Mouse (Mus musculus): ENCODE measurements at regions not wholly inside any gene's neighbourhood (a gene's known extent, or its start where the extent isn't known, plus 50 kb on each side); places are given as distances from the start of the nearest gene placed in this dataset.

GRCm38 (mm10) chr3:50690750-50691149, 247.3 kb upstream of the Slc7a11 start:
- Histone ChIP-seq H3K4me1 (ENCODE audit: control insufficient read depth, insufficient read depth, low read length) (no peaks in the 10 kb centered on the region), H3K4me3 (ENCODE audit: insufficient read depth, low read length) (no peak overlapping the region), H3K27ac (ENCODE audit: insufficient read depth, low read length) (no peak overlapping the region)
- TF ChIP-seq CTCF (IDR thresholded peaks at IDR 0.05; ENCODE audit: borderline replicate concordance, insufficient read depth, low read length) (no peak), POLR2A (IDR thresholded peaks at IDR 0.05; ENCODE audit: low read depth, low read length) (no peak)

DNA sequence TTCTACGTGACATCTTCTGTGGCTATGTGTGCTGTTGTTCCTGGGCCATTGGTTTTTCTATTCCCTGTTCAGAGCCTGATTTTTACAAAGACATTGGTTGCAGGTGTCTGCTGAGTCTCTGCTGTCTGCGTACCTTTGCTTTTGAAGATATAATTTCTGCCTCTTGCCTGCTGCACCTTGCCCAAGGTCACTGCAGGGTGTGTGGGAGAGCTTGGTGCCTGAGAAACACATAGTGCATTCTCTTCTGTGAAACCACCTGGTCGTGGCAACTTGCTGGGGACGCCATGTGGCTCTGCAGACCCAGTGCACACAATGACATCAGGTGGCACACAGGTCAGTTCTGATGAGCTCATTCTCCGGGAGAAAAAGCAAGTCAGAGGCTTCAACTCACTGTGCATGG, 246.0 kb upstream of the Slc7a11 start:
- TF ChIP-seq CTCF (IDR thresholded peaks at IDR 0.05; ENCODE audit: borderline replicate concordance, insufficient read depth, low read length) (no peak), POLR2A (IDR thresholded peaks at IDR 0.05; ENCODE audit: low read depth, low read length) (no peak)
- H3K27ac ChIP-seq (ENCODE audit: insufficient read depth, low read length) = no peak overlapping the region
- no peaks in the 10 kb centered on the region for H3K4me1 ChIP-seq (ENCODE audit: control insufficient read depth, insufficient read depth, low read length)

GRCm38 (mm10) chr3:50687755-50688154, 244.3 kb upstream of the Slc7a11 start:
- H3K27ac ChIP-seq (ENCODE audit: insufficient read depth, low read length) = no peak overlapping the region
- H3K4me1 ChIP-seq (ENCODE audit: control insufficient read depth, insufficient read depth, low read length) = no peaks in the 10 kb centered on the region
- TF ChIP-seq CTCF (IDR thresholded peaks at IDR 0.05; ENCODE audit: borderline replicate concordance, insufficient read depth, low read length) = no peak
- no peak for TF ChIP-seq POLR2A (IDR thresholded peaks at IDR 0.05; ENCODE audit: low read depth, low read length)
- H3K4me3 ChIP-seq (ENCODE audit: insufficient read depth, low read length) = no peak overlapping the region

More for the DNA sequence above, 246.0 kb upstream of the Slc7a11 start:
- no peak overlapping the region for H3K4me3 ChIP-seq (ENCODE audit: insufficient read depth, low read length)

- no peak overlapping the region for H3K27ac ChIP-seq (ENCODE audit: insufficient read depth, low read length)
- H3K4me1 ChIP-seq (ENCODE audit: control insufficient read depth, insufficient read depth, low read length) = no peaks in the 10 kb centered on the region
- no peak overlapping the region for H3K4me3 ChIP-seq (ENCODE audit: insufficient read depth, low read length)
- TF ChIP-seq POLR2A (IDR thresholded peaks at IDR 0.05; ENCODE audit: low read depth, low read length) = no peak
- no peak for TF ChIP-seq CTCF (IDR thresholded peaks at IDR 0.05; ENCODE audit: borderline replicate concordance, insufficient read depth, low read length)
These were observed 235.2 kb upstream of the Slc7a11 start for GRCm38 (mm10) chr3:50678611-50678988.

DNA sequence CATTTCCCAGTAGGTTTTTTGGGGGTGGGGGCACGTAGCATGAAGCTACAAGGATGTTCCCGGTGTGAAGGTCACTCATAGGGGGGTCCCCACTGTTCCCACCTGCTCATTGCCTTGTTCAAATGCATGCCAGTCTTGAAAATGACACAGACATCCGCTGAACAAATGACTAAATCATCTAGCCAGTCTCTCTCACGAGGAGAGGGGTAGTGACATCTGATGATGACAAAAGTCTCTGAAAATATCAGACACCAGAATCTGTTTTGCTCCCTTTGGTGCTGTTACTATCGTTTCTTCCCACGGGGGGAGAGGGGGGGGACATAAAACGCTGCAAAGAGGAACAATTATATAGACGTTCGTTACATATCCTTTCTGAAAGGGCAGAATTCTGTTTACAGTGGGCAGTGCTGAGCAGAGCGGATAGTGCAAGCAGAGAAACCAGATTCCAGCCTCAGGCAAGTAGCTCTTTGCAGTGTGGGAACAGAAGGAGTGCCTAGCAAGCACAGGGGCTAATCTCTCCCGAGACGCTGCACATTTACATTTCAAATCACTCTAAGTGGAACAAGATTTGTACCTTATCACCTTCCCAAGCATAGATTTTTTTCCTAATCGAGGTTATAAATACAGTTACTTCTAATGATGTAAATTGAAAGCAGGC, 234.7 kb upstream of the Slc7a11 start:
- Histone ChIP-seq H3K4me3 (ENCODE audit: insufficient read depth, low read length) (no peak overlapping the region), H3K27ac (ENCODE audit: insufficient read depth, low read length) (no peak overlapping the region), H3K4me1 (ENCODE audit: control insufficient read depth, insufficient read depth, low read length) (no peaks in the 10 kb centered on the region)
- TF ChIP-seq CTCF (IDR thresholded peaks at IDR 0.05; ENCODE audit: borderline replicate concordance, insufficient read depth, low read length) (no peak), POLR2A (IDR thresholded peaks at IDR 0.05; ENCODE audit: low read depth, low read length) (no peak)

DNA sequence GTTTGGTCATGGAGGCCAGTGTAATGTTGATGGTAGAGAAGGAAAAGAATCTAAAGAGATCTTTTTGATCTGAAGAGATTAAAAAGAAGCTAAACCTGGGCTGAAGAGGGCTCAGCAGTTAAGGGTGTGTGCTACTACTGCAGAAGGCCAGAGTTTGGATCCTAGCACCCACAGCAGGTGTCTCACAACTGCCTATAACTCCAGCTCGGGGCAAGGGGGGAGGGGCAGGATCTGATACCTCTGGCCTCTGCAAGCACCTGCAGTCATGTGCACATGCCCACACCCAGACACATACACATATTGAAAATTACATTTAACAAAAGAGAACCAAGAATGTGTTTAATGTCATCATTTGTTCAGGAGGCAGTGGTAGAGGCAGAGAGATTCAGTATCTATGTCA, 232.4 kb upstream of the Slc7a11 start:
- no peaks in the 10 kb centered on the region for H3K4me1 ChIP-seq (ENCODE audit: control insufficient read depth, insufficient read depth, low read length)
- no peak overlapping the region for H3K4me3 ChIP-seq (ENCODE audit: insufficient read depth, low read length)
- H3K27ac ChIP-seq (ENCODE audit: insufficient read depth, low read length) = no peak overlapping the region
- no peak for TF ChIP-seq CTCF (IDR thresholded peaks at IDR 0.05; ENCODE audit: borderline replicate concordance, insufficient read depth, low read length)
- no peak for TF ChIP-seq POLR2A (IDR thresholded peaks at IDR 0.05; ENCODE audit: low read depth, low read length)

GRCm38 (mm10) chr3:50674860-50675566, 231.6 kb upstream of the Slc7a11 start:
- no peak for TF ChIP-seq POLR2A (IDR thresholded peaks at IDR 0.05; ENCODE audit: low read depth, low read length)
- TF ChIP-seq CTCF (IDR thresholded peaks at IDR 0.05; ENCODE audit: borderline replicate concordance, insufficient read depth, low read length) = no peak
- H3K27ac ChIP-seq (ENCODE audit: insufficient read depth, low read length) = no peak overlapping the region
- no peaks in the 10 kb centered on the region for H3K4me1 ChIP-seq (ENCODE audit: control insufficient read depth, insufficient read depth, low read length)
- H3K4me3 ChIP-seq (ENCODE audit: insufficient read depth, low read length) = no peak overlapping the region

- Histone ChIP-seq H3K27ac (ENCODE audit: insufficient read depth, low read length) (no peak overlapping the region), H3K4me3 (ENCODE audit: insufficient read depth, low read length) (no peak overlapping the region), H3K4me1 (ENCODE audit: control insufficient read depth, insufficient read depth, low read length) (no peaks in the 10 kb centered on the region)
- TF ChIP-seq POLR2A (IDR thresholded peaks at IDR 0.05; ENCODE audit: low read depth, low read length) = no peak
- no peak for TF ChIP-seq CTCF (IDR thresholded peaks at IDR 0.05; ENCODE audit: borderline replicate concordance, insufficient read depth, low read length)
These were observed 221.9 kb upstream of the Slc7a11 start for GRCm38 (mm10) chr3:50665316-50665715.

- TF ChIP-seq CTCF (IDR thresholded peaks at IDR 0.05; ENCODE audit: borderline replicate concordance, insufficient read depth, low read length) (no peak), POLR2A (IDR thresholded peaks at IDR 0.05; ENCODE audit: low read depth, low read length) (no peak)
- Histone ChIP-seq H3K4me1 (ENCODE audit: control insufficient read depth, insufficient read depth, low read length) (no peaks in the 10 kb centered on the region), H3K27ac (ENCODE audit: insufficient read depth, low read length) (no peak overlapping the region)
These were observed 217.6 kb upstream of the Slc7a11 start for GRCm38 (mm10) chr3:50660966-50661365.

GRCm38 (mm10) chr3:50660566-50660965, 217.2 kb upstream of the Slc7a11 start:
- Histone ChIP-seq H3K4me3 (ENCODE audit: insufficient read depth, low read length) (no peak overlapping the region), H3K27ac (ENCODE audit: insufficient read depth, low read length) (no peak overlapping the region), H3K4me1 (ENCODE audit: control insufficient read depth, insufficient read depth, low read length) (no peaks in the 10 kb centered on the region)
- TF ChIP-seq POLR2A (IDR thresholded peaks at IDR 0.05; ENCODE audit: low read depth, low read length) (no peak), CTCF (IDR thresholded peaks at IDR 0.05; ENCODE audit: borderline replicate concordance, insufficient read depth, low read length) (no peak)

More at GRCm38 (mm10) chr3:50660966-50661365, 217.6 kb upstream of the Slc7a11 start:
- H3K4me3 ChIP-seq (ENCODE audit: insufficient read depth, low read length) = no peak overlapping the region

Measured in embryonic fibroblast, embryonic 13.5 days (primary cell).